Mouse (Mus musculus): ENCODE data around the gene Syne1.
A peak's percentile ranks its signal among the peaks of the same experiment; 100 is the strongest.

Syne1 gene

DNA sequence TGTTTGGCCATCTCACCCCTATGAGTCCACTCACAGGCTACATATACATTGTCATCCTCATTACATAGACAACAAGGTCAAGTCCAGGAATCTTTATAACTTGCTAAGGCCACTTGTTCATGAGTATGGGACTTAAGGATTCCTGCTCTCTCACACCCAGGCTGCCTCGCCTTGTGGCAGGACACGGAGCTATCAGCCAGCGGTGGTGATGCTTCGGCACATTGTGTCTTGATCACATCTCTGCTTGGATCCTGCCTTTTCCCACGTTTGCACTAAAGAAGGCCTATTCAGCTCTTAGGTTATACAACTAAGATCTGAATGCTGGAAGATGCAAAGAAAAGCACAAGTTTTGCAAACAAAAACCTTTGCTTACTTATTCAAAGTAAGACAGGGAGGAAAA, 345.7 kb downstream of the Syne1 start:
- no peak for DNase-seq (ENCODE audit: low spot score in 2 of 2)

DNA sequence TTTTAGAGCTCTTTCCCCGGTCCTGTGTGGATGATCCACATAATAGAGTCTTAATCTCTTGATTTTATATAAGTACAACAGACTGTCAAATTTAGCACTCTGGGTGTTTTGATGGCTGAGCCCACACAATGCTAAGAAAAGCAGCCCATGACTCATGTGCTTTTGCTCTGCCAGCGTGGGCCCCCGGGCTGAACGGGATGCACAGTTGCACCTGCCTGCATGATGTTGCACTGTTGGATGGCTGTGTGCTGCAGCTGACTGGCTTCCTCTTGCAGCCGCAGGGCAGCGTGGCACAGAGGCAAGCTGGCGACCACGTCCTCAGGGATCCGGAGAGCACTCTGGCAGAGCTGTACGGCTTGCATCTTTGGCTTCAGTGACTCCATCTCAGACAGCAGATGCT, 347.4 kb downstream of the Syne1 start:
- DNase-seq (ENCODE audit: low spot score in 2 of 2) = no peak

DNA sequence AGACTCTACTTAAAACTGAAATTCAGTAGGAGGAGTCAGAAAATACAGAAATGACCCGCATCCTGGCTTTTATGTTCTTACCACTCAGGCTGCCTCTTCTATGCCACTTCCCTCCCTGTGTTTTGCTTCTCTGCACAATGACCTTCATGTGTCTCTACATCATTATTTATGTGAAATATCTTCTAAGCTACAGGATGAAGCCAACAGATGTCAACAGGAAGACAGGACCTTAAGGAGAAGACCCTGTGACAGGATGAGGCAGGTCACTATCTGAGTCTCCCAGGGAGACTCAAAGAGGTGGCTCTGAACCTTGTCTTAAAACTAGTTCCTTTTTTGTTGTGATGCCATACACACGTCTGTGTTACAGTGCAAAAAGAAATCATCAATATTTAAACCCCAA, 353.9 kb downstream of the Syne1 start:
- DNase-seq (ENCODE audit: low spot score in 2 of 2) = no peak

DNA sequence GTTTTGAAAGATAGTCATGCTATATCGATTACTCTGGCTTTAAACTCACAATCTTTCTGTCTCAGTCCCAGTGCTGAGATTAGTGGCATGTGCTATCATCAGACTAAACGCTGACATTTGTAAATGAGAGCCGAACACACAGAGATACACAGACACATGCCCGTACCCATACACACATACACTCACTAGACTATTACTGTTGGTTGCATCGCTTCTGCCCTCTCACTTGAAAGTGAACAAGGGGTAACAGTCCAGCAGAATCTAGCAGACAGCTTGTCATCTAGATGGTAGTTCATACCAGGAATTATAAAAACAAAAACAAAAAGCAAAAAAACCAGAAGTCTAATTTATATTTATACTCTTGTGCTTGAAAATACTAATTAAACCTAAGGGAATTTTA, 355.0 kb downstream of the Syne1 start:
- no peak for DNase-seq (ENCODE audit: low spot score in 2 of 2)

DNA sequence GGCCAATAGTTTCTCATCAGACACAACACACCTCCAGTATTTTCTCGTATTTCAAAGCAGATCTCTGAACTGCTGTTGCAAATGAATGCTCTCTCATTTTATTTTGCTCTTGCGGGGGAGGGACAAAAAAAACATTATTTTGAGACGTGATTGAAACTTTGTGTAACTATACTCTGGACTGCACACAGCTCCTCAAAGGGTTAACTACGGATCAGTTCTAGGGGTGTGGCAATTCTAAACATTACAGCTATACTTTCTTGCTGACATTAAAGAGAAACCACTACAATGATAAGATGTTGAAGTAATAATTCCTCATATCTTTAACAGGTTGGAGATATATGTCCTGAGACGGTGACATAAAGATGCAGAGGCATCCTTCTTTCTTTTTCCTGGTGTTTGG, 356.0 kb downstream of the Syne1 start:
- no peak for DNase-seq (ENCODE audit: low spot score in 2 of 2)

DNA sequence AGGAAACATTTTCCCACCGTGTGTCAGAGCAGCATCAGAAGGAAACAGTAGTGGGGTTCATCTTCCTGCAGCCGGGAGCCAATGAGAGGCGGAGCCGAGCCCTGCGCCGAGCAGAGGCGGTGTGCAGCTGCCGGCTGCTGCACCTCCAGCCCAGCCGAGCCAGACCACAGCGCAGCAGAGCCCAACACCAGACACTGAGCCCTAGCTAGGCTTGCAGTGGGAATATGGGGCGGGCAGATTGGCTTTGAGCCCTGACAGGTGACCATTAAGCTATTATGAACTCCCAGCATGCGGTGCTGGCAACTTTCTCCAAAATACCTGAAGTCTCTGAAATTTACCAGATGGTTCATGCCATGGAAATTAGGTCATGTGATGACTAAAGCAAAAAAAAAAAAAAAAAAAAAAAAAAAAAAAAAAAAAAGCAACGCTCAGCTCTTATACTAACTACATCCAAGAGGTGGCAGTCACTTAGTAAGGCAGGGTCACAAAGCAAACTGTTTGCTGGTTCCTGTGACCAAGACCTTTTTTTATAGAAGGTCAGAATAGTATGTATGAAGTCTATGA, 356.5 kb downstream of the Syne1 start:
- peak; percentile 68 to 79 for DNase-seq (ENCODE audit: low spot score in 2 of 2)

DNA sequence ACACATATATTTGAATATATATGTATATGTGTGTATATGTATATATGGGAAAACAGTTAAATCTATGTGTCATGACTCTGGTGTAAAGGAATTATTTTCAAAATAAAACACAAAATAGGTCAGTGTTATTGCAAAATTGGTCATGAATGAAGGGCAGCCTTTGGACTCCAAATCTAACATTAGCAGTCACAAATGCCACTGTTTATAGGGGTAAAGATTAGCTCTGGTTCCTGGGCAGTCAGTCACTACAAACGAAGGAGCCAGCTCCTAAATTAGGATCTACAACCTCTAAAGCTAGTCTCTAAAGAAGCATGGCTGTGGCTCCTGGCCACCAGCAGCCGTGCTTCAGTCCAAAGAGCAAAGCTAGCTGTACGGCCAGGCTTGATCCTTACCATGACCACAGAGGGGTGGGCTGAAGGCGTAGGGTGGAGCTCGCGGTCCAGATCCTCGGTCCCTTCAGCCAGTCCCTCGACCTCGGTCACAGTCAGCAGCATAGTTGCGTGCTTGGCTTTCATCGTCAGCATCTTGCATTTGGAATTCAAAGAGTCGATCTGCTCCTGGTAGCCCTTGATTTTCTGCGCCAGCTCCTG, 357.1 kb downstream of the Syne1 start:
- no peak for DNase-seq (ENCODE audit: low spot score in 2 of 2)

DNA sequence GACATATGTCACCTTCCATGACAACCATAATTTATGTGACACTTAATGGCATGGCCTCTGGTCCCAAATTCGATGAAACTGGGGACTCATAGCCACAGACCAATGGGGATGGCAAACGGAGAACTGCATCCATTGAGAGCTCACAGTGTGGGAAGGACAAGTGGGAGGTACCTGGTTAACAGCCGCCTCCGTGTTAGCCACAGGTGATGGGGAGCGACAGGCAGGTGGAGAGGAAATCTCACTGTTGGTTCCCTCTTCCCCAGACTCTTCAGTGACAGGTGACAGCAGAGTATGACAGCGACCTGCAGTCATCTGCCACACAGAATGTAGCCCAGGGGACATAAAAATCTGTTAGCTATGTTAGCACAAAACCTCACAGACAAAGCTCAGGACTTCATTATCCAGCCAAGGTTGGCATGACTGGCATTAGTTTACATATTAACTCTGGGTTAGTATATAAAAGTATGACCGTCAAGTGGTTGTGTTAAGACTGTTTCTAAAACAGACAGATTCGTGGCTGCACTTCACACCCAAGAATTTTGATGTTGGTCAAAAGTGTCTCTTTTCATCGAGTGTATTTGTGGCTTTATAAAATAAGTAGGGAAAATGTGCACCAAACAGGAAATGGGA, 358.3 kb downstream of the Syne1 start:
- no peak for DNase-seq (ENCODE audit: low spot score in 2 of 2)

DNA sequence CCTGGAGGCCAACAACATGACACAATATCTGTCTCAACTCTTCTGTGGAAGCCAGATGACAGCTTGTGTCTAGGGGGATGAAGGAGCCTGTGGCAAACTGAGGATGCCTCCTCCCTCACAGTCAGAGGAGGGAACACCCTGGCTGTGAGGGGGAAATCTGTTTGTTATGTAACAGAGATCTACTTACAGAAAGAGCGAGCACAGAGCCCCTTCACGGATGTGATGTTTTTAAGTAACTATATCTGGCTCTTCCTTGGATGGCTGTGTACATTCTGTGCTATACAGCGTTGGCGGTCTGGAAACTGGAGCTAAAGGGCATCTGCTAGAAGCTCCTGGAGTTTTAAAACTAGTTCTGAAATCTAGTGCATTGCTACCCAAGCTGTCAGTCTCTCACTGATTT, 360.5 kb downstream of the Syne1 start:
- no peak for DNase-seq (ENCODE audit: low spot score in 2 of 2)

DNA sequence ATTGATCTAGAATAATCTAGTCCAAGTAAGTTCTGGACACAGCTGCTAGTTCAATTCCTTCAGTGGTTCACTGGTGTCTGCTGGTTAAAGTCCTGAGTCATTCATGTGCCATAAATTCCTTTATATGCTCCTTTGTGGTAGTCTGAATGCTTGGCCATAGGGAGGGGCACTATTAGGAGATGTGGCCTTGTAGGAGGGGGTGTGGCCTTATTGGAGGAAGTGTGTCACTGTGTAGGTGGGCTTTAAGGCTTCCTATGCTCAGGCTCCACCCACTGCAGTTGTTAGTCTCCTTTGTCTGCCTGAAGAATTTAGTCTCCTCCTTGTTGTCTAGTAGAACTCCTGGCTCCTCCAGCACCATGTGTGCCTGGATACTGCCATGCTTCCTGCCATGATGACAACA, 362.4 kb downstream of the Syne1 start:
- no peak for DNase-seq (ENCODE audit: low spot score in 2 of 2)

DNA sequence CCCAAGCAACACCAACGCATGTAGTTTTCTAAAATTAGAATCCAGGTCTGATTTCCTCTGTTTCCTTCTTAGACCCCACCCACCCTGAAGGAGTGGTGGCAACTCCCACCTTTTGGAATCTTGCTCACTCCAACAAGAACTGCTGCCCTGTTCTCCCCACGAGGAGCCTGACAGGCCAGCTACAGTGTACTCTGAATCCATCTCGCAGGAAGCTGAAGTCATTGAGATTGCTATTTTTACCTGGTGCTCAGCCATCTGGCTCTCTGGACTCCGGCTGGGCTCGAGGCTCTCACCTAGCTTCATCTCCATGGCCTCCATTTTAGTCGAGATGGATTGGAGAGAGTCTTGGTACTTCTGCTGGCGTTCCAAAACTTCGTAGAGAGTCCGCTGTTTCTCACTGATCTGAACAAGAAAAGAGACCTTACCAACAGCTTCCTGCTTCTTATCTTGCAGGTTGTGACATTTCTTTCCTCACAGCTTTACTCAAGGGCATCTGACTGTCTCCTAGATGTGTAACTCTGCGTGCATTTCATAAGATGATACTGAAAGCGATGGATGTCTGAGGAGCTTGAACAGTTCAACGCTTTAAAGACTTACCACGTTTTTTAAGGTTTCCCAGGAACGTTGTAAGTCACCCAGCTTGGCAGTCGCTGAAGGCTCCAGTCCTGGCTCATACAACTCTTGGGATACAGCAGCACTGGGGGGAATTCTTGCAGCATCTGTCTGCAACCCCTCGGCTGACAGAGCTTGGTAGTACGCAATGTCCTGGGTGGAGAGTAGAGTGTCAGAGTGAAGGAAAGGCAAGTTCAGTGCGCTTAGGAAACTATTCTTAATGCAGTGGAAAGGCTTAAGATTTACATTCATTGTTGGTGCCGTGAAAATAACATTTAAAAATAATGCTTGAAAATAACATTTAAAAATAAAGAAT, 365.9 kb downstream of the Syne1 start:
- DNase-seq (ENCODE audit: low spot score in 2 of 2) = no peak

DNA sequence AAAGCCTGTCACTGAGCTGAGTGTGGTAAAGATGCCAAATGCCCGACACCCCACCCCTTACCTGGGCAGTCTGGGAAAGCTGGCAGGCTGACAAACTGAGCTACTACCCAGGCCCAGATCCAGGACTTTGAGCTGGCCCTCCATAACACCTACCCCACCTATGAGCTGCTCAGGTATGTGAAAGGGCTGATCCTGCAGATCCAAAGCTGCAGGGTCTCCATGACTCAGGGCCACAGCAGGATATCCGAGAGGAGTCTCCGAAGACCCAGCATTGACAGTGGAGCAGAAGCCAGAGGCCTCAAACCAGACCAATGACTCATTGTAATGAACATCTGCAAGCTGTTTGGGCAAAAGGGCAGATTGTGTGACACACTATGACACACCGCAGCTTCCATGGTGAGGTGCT, 369.5 kb downstream of the Syne1 start:
- DNase-seq (ENCODE audit: low spot score in 2 of 2) = no peak

DNA sequence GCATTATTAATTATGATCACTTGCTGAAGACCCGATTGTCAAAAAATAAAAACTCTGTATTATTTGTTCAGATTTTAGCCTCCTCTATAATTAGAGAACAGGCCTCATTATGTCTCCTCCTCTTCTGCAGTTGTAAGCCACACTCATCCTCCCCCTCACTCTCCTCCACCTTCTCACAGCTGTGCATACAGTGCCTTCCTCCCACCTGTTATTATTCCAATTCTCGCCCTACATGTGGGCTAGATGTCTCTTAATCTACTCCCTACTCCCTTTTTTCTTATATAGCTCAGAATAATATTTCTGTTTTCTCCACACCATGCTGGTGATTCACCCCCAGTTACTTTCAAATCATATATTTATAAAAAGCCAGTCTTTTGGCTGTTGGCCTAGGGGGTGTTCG, 371.4 kb downstream of the Syne1 start:
- no peak for DNase-seq (ENCODE audit: low spot score in 2 of 2)

DNA sequence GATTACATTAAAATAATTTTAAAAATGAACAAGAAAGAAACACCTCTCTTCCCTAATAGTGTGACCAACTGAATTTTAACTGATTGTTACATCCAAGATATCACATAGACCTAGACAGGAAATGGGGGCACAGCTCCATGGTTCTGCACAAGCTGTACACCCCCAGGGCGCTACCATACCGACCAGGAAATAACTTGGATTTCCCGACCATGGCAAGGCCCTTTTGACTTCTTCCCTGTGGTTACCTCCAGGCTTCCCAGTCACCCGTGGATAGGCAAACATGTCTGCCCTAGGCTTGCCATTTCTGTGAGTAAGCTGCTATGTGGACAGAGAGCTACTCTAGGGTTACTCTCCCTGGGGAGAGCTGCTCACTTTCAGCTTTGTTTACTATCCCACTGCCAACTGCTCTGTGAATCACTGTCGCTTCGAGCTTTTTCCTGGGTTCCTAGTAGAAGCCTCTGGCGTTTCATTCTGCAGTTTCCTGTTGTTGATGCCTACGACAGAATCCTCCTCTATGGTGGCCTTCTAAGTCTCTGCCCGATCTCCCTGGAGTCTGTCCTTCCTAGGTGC, 373.8 kb downstream of the Syne1 start:
- no peak for DNase-seq (ENCODE audit: low spot score in 2 of 2)

DNA sequence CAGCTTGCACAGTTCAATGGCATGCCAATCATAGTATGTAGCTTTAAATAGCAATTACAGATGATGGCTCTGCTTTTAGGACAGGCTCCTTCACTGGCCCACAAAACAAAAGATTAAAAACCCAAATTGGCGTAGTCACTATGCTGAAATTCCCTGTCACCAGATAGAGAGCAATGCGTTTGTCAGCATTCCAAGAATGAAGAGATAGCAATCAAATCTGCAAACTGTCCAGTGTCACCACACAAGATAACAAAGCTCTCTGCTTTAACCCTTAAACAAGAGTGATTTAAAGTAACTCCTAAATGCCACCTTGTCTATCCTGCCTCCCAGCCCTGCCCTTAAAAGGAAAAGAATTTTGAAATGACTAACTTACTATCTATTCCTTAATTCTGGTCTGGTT, 374.9 kb downstream of the Syne1 start:
- DNase-seq (ENCODE audit: low spot score in 2 of 2) = no peak

DNA sequence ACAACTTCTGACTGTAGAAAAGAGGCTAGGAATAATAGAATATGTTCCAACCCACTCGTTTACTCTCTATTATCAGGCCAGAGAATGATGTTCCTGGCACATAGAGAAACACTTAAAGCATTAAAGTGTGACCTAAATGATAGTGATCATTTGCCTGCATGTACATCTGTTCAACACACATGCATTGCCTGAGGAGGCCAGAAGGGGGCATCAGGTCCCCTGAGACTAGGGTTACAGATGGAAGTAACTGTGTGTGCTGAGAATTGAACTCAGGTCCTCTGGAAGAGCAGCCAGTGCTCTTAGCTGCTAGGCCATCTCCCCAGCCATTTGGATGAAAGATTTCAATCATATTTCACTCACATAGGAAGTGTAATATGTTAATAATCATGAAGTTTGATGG, 380.9 kb downstream of the Syne1 start:
- peak in 1 of 2 experiments; percentile 32 for DNase-seq (ENCODE audit: low spot score in 2 of 2)

DNA sequence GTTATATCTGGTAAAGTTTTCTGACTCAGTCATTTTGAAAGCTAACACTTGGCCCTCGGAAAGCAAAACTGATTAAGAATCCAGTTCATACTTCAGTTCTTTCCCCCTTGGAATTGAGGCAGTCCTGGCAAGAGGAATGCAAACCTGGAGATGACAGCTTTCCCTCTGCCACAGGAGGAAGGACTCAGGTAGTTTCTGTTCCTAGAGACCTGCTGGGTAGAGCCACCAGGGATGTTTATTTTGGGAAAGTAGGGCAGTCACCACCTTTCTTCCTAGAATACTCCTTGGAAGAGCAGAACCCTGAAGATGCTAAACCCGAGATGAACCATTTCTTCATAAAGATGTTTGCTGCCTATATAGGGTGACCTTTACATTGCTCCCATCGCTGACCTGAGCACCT, 383.8 kb downstream of the Syne1 start:
- DNase-seq (ENCODE audit: low spot score in 2 of 2) = no peak

DNA sequence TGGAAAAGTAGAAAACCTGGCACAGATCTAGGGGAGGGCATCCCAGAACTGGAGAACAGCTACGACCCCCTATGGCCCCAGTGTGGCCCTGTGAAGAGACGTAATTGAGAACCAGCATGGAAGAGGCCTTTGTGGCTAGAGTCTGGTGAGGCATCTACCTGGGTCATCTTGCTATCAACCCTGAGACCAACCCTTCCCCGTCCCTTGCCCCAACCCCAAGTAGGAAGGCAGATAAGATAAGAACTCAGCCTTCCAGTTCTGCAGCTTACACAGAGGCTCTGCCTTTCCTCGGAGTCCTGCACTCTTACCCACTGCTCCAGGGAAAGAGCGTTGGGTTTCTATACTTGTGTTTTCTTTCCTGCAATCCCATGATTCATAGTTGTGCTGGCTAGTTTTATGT, 385.8 kb downstream of the Syne1 start:
- no peak for DNase-seq (ENCODE audit: low spot score in 2 of 2)

DNA sequence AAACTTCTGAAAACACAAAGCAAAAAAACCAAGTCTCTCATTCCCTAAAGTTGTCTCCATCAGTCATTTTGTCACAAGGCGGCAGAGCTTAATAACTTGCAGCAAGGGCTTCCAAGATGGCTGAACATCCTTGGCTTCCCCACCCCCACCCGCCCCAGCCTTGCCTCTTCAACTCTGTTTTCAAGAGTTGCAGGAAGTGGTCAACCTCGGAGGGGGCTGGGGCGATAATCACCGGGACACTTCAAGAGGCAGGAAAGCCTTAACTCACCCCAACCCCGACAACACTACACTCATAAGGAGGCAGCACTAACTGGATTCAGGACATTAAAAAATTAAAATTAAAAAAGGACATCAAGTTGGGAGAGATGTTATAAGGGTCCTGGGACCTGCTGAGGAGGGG, 387.5 kb downstream of the Syne1 start:
- DNase-seq (ENCODE audit: low spot score in 2 of 2) = peak in 1 of 2 experiments; percentile 65

DNA sequence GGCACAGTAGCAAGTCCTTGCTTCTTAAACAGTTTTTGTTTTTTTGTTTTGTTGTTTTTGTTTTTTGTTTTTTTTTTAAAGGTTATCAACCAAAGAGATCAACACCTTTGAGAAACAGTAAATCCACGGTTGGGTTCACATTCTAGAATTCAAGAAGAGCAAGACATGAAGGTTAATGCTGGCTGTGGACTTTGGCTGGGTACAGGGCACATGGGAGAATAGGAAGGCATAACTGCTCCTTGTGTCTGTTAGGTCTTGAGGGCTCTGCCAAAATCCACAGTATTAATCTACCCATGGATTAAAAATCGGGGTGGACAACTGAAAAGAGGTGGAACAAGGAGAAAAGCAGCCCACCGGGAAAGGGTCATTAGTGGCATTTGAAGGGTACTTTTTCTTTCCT, 388.0 kb downstream of the Syne1 start:
- DNase-seq (ENCODE audit: low spot score in 2 of 2) = no peak

DNA sequence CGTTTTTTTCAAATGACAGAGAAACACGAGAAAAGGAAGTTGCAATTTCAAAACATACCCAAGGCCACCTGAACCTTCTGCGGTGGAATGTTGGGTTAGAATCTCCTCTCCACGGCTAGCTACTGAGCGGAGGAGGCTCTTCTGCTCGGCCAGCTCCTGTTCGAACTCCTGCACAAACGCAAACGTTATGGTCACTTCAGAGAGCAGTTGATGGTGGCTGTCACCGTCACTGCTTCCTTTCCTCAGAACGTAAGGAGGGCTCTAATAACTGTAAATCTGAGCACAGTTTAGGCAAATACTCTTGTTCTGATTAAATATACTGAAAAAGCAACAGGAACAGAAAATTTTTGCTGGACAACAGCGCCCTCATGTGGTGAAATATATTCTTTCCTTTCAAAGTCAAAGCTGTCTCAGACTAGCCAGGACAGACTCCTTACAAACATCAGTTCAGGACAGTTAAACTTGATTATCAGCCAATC, 389.8 kb downstream of the Syne1 start:
- DNase-seq (ENCODE audit: low spot score in 2 of 2) = peak; percentile 24 to 67

DNA sequence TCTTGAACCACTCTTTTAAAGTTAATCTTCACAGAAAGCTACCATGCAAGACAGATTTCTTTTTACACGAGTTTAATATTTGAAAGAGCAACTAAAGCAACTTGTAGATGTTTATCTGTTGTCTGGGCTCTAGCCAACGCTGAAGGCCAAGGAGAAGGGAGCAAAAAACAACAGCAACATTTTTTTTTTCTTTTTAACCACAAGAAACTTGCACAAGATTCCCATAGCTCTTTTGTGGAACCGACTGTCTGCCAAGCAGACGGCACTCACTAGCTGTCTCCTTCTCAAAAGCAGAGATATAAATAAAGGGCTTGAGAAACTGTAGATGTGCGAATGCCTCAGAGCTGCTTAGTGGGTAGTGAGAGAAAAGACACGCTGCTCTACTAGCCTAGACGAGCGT, 391.6 kb downstream of the Syne1 start:
- no peak for DNase-seq (ENCODE audit: low spot score in 2 of 2)

All from spleen, postnatal 10 days (tissue).